Mouse (Mus musculus) layer of hippocampus, postnatal 36 days (tissue): ENCODE data around the gene Ada. TPM values are rescaled to one million over a fixed set of nuclear protein-coding genes. Genes with fewer than 3 reads are reported as not detected.

Experiments used
- DNase-seq, 2 experiments: peaks; one replicate each; pipeline ENCODE4 v3.0.0; 2022
- total RNA-seq, 2 experiments: library from RNA; stranded (reverse); gene quantifications; 2 replicates each; pipeline ENCODE4 v1.2.3; 2021

Gene Ada
- total RNA-seq, 2 experiments from 2014 or later: 1.1 to 1.2 TPM

DNA sequence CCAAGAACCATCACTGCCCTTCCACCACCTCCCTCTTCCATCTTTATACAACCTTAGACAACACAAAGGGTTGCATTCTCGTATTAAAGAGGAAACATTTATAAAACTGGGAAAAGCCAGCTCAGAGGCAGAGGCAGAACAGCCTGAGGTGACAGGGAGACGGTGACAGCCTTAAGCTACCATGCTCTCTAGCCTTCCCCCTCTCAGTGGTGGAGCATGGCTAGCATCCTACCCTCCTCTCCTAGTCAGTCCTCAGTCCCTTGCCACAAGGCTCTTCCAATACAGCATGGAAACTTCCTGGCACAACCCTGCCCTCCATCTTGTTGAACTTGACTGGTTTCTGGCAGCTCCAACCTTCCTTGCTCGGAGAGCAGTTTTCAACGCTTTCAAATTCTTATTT, 21.7 kb downstream of the Ada start:
- no peak for DNase-seq

DNA sequence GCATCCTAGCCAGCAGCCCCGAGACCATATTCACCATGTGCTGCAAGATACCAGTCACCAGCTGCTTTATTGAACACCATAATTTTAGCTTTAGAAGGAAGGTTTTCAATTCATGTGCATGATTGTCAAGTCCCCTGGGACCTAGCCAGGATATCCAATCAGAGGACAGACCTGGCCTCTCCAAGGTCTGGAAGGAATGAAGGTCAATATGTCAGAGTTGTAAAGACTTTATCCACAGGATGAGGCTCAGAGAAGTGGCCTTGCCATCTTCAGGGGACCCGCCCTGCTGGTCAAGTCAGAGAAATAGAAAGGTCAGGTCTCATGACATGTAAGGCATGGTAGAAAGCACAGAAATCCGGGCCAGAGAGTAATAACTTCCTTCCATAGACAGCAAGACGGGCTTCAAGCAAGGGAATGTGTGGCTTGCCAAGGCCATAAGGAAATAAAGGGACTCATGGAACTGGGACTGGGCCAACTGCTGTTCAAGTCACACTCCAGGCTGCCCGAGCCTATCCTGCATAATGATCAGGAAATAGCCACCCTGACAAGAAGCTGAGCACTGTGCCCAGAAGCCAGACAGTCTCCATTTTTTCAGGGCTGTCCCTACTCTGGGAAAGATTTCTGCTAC, 23.2 kb downstream of the Ada start:
- DNase-seq: no peak

- DNase-seq: peak; percentile 61 to 62
These were observed 27.5 kb downstream of the Ada start for GRCm38 (mm10) chr2:163722550-163722949.

DNA sequence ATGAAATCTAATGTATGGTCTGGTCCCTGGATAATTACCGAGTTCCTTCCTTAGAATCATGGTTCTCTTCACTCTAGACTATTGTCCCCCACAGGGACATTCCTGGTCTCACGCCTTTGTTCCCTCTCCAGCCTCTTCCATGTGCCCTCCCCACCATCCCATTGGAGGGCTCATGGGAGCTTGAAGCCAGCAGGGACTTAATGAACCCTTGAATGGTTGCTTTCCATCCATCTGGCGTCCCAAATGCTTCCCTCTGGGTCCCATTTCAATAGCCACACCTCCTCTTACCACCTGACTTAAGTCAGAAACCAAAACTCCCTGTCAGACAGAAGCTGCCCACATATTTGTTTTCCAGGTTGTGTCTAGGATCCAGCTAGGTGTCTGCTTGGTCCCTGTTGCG, 30.4 kb downstream of the Ada start:
- DNase-seq: no peak

DNA sequence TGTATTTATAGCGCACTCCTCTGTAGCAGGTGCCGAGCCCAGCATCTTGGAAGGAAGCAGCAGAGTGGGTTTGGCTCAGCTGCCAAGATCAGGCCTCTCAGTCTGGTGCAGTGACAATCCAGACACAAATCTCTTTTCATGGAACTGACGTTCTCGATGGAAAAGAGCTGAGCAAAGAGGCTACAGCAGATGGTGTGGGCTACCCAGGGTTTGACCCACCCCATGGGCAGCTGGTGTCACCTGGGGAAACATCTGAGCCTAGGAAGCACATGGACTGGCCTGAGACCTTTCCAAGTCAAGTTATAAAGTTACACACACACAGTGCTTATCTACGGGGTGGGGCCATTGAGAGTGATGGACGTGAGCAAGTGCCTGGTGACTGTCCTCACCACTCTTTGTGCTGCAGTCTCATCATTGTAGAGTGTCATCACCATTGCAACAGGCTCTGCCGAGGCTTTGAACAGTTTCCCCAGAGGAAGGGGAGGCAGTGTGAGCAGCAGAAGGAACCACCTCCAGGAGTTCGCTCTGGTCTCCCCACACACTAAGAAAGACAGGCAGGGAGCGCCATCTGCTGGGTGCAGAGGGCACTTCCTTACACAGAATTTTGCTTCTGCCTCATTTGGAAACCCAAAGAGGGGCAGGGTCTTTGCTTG, 31.0 kb downstream of the Ada start:
- peak; percentile 77 to 79 for DNase-seq

GRCm38 (mm10) chr2:163718526-163718925, 31.5 kb downstream of the Ada start:
- DNase-seq: no peak

- no peak for DNase-seq
These were observed 33.2 kb downstream of the Ada start for GRCm38 (mm10) chr2:163716853-163717252.

GRCm38 (mm10) chr2:163716448-163716847, 33.6 kb downstream of the Ada start:
- no peak for DNase-seq

DNA sequence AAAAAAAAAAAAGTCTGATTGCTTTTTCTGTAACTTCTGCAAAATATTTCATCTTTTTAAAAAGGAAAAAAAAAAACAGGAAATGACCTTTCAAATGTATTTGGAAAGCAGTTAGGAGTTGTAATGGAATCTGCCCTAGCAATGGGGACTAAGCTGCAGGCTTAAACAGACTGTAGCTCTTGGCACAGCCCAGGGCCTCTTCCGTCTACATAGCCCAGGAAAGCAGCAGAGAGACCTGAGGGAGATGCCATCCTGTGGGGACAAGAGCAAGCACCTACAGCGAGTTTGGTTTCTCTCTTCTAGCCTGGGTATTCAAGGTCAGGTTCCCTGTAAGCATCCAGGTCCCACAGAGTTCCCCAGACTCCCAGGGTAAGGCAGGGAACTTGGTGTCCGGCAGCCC, 36.7 kb downstream of the Ada start:
- DNase-seq: no peak

DNA sequence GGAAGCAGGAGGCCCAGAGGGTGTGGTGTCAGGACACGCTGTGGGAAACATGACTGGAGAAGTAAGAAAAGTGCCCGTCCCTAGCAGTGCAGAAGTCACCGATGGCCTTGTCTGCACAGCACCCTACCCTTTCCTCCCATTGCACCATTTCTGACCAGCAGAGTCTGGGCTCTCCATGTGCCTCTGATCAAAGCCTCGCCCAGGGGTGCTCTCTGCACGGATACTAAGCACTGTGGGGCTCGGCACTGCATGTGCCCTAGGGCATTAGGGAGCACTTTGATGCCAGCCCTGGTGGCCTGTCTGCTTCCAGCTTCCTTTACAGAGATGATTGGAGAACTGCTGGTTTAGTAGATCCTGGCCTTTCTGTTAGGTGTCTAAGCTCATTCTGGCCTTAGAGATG, 37.2 kb downstream of the Ada start:
- no peak for DNase-seq

GRCm38 (mm10) chr2:163712473-163712872, 37.6 kb downstream of the Ada start:
- DNase-seq: no peak

GRCm38 (mm10) chr2:163711368-163711868, 38.6 kb downstream of the Ada start:
- no peak for DNase-seq

- no peak for DNase-seq
These were observed 39.4 kb downstream of the Ada start for GRCm38 (mm10) chr2:163710606-163711159.

- no peak for DNase-seq
These were observed 40.0 kb downstream of the Ada start for GRCm38 (mm10) chr2:163710000-163710399.

DNA sequence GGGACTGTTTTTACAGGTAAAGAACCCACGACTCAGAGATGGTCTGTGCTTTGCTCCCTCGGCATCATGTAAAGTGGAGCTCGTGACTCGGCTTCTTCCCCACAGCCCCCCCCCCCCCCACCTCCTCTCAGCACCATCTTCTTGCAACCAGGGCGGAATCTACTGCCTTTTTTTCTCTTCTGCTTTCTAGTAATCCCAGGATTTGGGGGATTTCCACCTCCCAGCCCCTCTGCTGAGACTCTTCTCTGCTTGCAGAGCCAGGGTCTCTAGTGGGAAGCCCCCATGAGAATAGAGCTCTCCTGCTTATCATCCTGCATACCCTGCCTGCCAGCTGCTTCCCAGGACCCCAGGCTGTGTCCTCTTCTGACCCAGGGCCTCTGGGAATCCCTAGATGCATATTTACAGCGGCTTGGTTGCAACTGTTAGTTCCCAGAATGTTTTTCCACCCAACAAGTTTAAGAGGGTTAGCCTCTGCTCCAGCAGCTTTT, 41.2 kb downstream of the Ada start:
- no peak for DNase-seq

DNA sequence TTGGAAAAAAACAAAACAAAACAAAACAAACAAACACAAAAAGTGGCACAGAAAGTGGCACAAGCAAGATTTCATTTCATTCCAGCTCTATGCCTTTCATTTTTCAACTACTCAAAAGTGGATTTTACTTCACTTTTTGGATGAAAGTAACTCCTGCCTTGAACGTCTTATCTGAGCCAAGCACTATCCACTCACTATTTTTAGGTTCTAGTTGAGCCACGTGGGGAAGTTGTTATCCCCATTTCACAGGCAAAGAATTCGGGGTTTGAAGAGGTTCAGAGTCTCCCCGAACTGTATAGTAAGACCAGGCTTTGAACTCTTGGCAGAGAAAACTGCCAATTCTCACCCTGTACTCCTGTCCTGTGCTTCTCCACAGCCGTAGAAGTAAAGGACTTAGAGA, 41.7 kb downstream of the Ada start:
- no peak for DNase-seq

DNA sequence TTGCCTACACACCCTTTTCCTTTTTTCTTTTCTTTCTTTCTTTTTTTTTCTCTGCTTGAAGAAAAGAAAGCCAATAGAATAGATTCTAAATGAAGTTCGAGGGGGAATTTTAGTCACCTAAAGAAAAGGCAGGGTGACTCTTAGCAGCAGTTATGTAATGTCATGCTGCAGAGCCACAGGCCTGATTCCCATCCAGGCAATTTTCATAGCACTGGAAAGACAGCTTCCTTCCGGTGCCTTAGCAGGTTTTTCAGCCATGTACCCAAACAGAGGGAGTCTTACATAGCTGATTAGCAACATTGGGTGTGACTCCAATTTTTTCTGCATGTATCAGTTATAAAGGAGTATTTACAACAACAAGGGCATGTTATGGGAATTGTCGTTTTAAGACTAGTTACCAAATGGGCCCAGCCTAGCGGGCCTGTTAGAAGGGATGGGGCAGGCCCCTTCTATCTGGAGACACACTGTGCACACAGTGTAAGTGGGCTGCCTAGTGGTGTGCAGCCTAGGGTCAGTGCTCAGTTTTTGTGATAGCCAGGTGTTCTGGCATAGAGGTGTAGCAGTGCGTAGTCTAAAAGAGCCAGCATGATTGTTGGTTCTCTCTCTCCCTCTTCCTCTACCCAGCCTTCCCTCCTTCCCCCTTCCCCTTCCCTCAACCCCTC, 46.3 kb downstream of the Ada start:
- DNase-seq: no peak

DNA sequence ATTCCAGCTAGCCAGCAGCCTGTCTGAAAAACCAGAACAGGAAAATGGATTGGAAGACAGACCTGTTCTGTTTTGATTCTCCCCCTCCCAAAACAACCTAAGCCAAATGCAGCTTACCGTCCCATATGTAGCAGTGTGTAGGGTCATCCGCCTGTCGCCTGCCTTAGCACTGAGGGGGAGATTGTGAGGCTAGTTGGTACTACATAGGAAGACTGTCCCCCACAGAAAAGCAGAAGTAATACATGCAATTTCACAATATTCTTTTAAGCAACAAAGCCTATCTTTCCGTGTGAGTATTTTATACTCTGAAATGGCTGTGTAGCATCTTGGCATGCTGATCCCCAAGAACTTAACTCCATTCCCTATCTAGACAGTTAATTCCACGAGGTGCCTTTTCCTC, 47.1 kb downstream of the Ada start:
- no peak for DNase-seq

DNA sequence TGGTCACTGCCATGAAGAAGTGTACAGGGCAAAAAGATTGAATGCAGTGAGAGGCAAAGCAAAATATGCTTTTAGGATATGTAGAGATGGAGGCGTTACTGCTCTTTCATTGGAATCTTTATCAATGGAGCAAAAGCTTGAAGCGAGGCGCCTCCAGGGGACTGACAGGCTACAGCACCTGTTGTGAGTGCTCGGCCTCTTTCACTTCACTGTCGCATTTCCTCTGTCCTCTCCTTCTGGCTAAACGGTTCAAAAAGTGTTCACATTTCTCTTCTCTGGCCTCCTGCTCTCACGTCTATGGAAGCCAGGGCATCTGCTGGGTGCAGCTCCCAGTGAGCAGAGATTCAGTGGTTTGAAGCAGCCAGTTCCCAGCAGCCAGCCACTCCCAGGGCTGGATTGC, 47.6 kb downstream of the Ada start:
- DNase-seq: no peak

- no peak for DNase-seq
These were observed 50.8 kb downstream of the Ada start for GRCm38 (mm10) chr2:163699078-163699780.

- no peak for DNase-seq
These were observed 52.1 kb downstream of the Ada start for GRCm38 (mm10) chr2:163697764-163698480.

DNA sequence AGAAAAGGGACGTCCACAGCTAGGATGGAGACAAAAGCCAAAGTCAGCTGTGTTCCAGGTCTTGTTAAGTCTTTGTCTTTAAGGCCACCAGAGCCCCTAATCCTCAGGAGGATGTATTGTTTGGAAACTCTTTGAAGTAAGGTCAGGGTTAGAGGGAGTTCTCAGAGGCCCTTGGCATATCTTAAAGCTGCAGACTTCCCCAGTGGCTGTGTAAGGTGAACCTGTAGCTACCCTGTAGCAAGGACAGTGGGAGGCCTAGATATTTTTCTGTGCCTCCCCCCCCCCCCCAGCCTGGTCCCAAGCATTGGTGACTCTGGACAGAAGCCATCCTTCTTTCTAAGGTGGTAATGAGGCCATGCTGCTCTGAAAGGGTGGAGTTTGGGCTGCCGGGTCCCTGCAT, 53.3 kb downstream of the Ada start:
- DNase-seq: no peak
